Mouse (Mus musculus) gastrocnemius, postnatal 10 days (tissue): ENCODE results near the gene Upf1. TPM values are rescaled to one million over a fixed set of nuclear protein-coding genes. Genes with fewer than 3 reads are reported as not detected.
A peak's percentile ranks its signal among the peaks of the same experiment; 100 is the strongest.

Experiments
- DNase-seq: peaks from one replicate; pipeline ENCODE4 v3.0.0; 2021; ENCODE audit warnings: mixed read lengths
- long read RNA-seq, 2 experiments: library from polyadenylated mRNA; stranded (forward); transcript quantifications; one replicate each; pipeline ENCODE4 v2.0.0; 2021
- total RNA-seq, 2 experiments: library from RNA; stranded (reverse); gene quantifications; 2 replicates each; pipeline ENCODE4 v1.2.3; 2021

Upf1 gene
- 10 to 100 TPM; 34.2 to 37.3 TPM for total RNA-seq
- long read RNA-seq, experiment 1, full-length matches to known transcripts: 70 of 105 reads
- long read RNA-seq, experiment 1, partial matches to known transcripts: 21 of 105 reads
- long read RNA-seq, experiment 1, other reads (novel, unspliced or antisense): 14 of 105 reads
- long read RNA-seq, experiment 2, full-length matches to known transcripts: 67 of 85 reads
- long read RNA-seq, experiment 2, partial matches to known transcripts: 10 of 85 reads
- long read RNA-seq, experiment 2, other reads (novel, unspliced or antisense): 8 of 85 reads

DNA sequence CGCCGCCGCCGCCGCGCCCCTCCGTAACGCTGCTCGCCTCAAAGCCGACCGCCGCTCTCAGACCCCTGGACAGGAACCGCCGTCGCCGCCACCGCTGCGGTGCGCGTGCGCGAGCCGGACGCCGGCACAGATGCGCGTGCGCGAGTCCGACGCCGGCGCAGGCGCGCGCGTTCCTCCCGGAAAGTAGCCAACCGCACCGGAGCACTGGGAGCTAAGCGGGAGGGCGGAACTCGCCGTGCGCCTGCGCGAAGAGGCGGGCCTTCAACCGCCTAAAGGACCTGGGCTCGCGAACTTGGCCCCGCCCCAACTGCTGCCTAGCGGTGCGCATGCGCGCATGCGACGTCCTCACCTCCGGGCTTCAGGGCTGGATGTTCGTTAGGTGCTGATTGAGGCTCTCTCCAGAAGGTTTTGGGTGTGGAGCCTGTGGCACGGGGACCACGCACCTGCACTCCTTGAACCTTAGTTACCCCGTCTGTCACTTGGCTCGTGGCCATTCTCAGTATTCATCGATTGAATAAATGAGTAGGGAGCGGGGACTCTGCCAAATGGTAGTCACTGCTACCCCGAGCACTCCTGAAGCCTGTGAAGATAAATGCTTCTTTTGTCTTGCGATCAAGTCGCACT is at the start of gene Upf1:
Gene Upf1, minus strand, starts transcription at position 85 of the 624 bp plus-strand sequence.
- DNase-seq: peak; percentile 100

DNA sequence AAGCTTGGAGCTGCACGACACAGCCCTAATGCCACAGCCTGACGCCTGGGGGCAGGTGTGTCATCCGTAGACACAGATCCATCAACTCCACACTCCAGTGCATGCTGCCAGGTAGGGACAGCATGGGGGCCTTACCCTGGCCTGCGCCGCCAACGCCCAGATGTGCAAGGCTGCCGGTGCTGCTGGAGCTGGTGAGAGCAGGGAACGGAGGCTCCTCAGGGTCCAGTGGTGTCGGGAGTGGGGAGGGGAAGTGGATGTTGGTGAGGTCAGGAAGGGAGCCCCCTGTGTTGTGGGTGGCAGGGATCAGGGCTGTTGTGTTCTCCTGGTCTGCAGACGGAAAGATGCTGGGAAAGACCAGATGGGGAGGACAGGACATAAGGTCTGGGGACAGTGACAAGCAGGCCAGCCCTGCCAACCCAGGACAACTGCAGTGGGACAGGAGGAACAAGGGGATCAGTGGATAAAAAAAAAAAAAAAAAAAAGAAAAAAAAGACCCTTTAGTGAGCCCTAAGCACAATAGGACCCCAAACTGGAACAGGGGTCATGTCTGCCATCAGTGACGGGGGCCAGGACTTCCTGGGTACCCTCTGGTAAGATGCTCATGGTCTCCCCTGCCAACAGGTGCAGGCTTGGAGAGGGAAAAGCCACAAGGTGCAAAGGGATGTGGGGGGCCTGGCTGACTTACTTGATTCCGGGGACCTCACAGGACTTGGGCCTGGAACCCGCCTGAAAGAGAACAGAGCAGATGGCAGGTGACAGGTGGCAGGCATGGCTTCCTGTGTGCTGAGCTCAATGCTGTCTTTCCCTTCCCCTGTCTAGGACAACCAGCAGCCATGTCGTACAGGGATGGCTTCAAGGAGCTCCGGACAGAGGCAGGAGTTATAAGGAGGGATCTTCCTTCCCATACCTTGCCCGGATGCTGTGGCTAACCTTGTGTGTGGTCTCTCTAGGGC is 44.8 kb upstream of the Upf1 start:
- DNase-seq: no peak

DNA sequence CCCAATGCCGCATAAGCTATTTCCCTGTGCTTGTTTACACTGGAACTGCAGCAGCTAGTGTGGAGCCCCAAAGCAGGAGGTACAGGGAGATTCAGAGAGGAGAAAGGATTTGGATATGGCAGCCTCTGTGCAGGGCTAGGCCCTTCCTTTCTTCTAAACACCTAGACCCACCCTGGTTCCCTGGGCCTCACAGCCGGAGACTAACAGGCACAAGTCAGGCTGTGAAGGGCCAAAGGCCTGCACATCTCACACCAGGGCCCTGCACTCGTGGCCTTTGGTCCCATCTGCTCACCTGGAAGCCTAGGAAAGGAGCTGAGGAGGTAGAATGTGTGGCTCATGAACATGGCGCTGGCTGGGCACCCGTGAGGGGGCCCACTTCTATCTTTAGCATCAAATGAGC is 43.1 kb upstream of the Upf1 start:
- DNase-seq: no peak

DNA sequence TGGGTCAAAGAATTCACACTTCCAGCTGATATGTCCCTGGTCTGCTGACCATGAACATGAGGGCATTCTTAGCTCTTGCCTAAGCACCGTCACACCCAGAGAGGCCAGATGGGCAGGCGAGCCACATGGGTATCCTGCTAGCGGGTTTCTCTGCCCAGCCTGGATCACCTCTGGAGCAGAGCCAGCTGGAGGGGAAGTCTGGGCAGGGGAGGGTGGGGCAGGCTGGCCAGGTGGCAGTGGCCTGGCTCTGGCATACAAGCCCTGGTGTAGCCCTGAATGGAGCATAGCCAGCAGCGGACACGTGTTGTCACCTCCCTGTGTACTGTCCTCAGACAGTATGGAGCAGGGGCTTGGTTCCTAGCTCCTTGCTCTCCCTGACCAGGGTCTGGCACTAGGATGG is 42.6 kb upstream of the Upf1 start:
- DNase-seq: peak; percentile 77

DNA sequence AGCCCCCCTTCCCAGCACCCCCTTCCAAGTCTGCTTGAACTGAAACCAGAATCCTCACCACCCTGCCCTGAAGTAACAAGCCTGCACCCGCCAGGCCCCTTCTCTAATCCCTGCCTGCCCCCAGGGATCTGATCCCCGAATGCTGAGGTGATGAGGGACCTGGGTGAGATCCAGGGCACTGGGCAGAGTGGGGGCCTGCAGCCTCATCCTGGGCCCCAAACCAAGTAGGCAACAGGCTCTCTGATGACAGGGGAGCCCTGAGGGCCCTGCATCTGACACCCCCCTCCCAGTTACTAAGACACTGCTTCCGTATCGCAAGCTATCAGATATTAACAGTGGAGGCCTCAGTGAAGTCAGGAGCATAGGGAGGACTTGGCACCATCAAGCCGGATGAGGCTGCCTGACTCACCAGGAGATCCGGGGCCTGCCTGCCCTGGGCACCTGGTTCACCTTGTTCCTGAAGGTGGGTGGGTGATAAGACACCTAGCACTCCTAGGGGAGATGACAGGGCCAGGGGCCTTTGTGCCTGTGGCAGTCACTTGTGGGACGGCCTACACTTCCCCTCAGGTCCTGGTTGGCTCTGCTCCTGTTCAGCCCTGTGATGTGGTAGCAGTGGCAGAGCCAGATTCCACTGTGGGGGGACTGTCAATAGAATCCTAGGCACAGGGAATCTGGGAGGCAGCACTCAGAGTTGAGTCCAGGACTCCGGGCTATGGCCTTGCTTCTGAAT is 41.4 kb upstream of the Upf1 start:
- DNase-seq: no peak

DNA sequence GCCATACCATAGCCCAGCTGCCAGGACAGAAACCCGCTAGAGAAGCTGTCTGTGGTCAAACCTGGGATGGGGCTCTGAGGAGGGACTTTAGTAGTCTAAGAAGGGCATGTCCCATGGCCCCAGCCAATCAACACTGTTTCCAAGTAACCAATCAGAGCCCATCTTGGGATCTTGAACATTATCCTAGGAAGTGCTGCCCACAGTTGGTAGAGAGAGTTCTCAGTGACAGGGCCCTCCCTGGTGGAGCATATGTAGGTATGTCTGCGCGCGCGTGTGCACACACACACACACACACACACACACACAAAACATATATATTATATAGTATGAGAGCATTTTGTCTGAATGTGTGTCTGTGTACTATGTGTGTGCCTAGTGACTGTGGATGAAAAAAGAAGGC is 40.0 kb upstream of the Upf1 start:
- no peak for DNase-seq

DNA sequence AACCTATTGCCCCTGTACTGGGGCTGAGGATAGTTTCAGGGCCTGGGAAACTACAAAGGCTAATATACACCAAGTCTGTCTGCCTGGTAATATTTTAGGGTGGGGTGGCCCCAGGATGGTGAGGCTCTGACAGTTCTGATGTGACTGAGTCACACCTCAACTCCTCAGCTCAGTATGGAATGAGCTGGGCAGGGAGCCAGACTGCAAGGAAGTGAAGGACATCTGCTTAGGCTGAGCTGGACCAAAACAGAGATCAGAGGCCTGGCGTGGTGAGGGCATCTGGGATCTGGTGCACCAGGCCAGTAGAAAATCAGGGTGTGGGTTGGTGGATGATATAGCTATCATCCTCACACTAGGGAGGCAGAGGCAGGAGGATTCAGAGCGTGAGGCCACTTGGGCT is 36.6 kb upstream of the Upf1 start:
- DNase-seq: no peak

DNA sequence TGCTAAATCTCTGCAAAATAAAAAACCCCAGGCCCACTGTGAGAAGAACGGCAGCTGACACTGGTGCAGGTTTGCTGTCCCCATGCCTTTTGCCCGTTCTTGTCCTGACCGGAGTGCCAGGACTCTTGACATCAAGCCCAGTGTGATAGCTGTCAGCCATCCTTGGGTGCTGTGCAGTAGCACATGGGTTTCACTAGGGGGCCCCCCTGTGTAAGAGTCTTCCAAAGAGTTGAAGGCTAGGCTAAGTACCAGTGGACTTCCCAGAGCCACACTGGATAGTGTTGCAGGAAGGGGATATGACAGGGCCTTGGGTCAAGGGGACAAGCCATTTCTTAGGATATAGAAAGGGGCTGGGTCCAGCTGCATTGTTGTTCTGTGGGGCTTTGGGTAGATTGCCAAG is 30.2 kb upstream of the Upf1 start:
- DNase-seq: peak; percentile 74

DNA sequence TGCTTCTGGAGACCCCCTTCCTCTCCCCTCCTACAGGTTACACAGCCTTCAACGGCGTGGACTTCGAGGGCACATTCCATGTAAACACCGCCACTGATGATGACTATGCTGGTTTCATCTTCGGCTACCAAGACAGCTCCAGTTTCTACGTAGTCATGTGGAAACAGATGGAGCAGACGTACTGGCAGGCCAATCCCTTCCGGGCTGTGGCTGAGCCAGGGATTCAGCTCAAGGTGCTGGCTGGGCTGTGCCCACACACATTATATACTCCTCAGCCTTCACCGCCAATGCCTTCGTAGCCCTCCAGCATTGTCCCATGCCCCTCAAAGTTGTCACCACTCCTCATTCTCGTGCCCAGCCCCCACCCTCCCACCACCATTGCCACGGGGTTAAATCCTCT is 27.0 kb upstream of the Upf1 start:
- no peak for DNase-seq

DNA sequence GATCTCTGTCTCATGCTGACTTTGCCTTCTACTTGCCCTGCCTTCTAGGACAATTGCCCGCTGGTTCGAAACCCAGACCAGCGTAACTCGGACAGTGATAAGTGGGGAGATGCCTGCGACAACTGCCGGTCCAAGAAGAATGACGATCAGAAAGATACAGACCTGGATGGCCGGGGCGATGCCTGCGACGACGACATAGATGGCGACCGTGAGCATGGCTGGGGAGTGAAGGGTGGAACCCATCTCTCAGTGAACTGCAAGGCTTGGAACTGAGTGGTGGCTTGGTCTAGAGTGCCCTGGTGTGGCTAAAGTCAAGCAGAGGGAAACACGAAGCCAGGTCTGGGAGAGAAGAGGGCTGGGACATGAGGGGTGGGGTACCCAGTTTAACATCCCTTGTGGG is 24.0 kb upstream of the Upf1 start:
- no peak for DNase-seq

DNA sequence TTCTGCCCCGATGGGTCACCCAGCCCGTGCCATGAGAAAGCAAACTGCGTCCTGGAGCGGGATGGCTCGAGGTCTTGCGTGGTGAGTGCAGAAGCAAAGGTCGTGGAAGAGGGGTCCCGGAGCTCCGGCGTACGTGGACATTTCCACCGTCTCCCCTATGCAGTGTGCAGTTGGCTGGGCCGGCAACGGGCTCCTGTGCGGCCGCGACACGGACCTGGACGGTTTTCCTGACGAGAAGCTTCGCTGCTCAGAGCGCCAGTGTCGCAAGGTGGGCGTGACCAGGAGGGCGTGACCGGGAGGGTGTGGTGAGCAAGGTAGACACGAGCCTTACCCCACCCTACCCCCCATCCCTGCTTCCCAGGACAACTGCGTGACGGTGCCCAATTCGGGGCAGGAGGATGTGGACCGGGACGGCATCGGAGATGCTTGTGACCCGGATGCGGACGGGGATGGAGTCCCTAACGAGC is 23.2 kb upstream of the Upf1 start:
- DNase-seq: no peak

DNA sequence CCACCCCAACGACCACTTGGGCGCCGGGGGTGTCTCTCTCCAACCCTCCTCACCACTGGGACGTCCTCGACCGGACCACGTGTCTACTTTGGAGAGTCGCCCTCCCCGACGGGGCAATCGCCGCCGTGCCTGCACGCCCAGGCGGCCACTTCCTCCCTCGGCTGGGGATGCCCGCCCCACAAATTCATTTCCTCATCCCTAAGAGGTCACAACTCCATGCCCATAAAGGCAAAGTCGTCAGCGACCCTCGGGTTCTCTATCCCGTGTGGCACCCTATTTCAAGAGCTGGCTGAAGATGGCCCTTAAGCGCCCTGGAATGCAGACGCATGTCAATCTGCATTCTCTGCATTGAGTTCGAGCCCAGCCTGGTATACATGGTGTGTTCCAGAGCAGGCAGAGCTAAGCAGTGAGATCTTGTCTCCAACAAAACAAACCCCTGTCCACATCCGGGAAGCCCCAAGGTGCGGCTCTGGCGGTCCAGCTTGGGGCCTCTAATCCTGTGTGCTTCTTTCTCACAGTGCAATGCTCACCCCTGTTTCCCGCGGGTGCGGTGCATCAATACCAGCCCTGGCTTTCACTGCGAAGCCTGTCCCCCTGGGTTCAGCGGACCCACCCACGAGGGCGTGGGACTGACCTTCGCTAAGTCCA is 22.3 kb upstream of the Upf1 start:
- no peak for DNase-seq

DNA sequence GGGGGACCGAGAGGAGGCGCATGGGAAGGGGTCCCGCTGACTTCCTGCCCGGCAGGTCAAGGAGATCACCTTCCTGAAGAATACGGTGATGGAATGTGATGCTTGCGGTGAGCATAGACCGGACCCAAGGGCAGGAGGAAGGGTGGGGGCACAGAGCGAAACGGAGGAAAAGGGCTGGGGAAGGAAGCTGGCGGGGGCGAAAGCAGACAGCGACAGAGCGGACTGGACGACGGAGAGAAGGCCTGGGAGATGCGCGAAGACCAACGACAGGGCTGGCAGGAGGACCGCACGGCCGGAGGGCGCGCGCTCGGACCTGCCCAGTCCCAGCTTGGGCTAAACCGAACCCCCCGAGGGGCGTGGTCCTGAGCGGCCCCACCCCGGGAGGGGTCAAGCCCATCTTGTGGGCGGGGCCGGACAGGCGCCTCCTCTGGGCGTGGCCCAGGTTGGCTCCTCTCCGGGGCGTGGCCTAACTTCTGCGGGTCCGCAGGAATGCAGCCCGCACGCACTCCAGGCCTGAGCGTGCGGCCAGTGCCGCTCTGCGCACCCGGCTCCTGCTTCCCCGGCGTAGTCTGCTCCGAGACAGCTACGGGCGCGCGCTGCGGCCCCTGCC is 21.3 kb upstream of the Upf1 start:
- DNase-seq: peak; percentile 78

DNA sequence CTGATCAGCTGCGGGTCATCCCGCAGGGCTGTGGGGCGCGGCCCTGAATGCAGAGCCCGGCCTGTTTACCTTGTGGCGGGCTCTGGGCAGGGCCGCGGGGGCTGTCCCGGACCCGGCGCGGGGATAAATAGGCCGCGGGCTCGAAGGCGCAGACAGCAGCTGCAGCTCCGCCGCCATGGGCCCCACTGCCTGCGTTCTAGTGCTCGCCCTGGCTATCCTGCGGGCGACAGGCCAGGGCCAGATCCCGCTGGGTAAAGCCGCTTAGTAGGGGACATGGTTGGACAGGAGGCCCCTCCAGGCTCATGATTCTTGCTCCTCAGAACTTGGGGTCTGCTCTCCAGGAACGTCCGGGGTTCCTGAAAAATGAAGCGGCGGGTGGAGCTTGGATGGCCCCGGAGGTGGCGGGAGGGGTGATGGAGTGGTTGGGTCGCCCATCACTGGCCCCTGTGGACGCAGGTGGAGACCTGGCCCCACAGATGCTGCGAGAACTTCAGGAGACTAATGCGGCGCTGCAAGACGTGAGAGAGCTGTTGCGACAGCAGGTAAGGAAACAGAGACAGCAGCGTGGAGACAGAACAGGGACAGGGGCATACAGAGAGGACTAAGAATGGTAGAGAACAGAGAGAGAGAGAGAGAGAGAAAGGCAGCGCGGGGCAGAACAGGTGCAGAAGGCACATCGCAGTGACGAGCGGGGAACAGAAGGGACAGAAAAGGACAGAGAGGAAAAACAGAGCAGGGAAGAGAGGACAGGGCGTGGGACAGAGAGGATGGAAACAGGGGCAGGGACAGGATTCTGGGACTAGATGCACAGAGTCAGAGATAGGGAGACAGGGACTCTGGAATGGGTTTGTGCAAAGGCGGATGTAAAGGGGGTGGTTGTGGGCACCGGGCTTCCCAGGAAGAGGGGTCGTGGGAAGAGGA is 20.6 kb upstream of the Upf1 start, which contains the start of gene Comp:
Gene Comp, plus strand, starts transcription at position 162 of the 921 bp plus-strand sequence.
- DNase-seq: peak; percentile 49

DNA sequence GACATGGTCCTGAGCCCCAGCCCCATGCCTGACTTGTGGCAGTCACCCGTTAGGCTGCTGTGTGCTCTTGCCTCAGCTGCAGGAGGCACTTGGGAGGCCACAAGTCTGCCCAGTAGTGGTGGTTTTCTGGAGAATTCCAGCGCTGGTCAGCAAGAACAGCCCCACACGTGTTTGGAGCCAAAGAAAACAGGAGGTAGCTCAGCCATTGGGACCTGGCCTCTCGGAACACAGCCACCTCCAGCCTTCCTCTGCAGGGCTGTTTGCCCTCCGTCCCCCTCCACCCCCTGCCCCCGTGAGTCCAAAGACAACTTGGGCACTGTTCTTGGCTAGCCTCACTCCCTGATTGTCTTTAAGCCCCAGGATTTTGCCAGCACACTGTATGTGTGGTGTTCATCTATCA is 18.9 kb upstream of the Upf1 start:
- no peak for DNase-seq

DNA sequence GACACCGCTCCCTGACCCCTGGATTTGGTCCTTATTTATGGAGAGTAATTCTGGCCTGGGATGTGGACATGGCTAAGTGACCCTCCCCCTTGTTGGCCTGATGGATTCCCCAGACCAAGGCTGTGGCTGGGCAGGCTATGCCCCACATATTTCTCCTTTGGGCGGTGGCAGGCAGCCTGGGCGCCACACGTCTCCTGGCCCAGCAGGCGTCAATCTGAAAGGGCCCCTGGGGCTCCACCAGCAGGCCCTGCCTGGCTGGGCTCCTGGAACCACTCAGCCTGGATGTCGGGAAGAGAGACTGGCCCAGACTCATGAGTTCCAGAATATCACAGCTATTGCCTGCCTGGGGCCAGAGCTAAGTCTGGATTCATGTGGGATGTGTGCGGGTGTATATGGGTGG is 17.4 kb upstream of the Upf1 start:
- no peak for DNase-seq

DNA sequence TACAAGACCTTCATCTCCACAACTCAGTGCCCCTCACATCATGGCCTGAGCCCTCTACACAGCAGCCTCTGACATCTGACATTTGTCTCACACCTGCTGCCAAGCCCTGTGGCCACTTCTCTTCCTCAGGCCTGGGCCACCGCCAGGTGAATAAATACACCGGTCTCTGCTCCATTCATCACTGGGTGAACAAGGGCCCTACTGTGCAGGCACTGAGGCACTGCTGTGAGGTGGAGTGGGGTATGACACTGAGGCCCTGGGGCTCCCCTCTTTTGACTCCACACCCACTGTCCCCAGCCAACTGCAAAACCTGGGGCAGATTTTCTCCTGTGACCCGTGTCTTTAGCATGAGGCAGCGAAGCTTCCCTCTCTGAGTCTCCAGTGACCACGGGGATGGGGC is 13.5 kb upstream of the Upf1 start:
- no peak for DNase-seq

DNA sequence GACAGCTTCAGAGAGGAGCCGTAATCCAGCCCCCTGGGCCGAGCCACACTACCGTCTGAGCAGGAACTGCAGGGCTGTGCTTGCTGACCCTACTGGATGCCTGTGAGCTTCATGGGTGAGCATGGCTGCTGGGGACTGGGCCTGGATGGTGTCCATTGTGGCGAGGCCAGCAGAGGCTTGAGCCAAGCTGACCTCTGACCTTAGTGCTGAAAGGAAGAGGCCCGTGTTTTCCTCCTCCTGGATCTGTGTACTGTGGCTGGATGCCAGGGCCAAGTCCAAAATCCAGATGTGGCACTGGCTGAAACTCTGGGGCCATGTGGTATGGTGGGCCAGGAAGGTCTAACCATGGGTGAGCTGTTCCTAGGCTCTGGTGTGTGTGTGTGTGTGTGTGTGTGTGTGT is 11.0 kb upstream of the Upf1 start:
- DNase-seq: no peak

DNA sequence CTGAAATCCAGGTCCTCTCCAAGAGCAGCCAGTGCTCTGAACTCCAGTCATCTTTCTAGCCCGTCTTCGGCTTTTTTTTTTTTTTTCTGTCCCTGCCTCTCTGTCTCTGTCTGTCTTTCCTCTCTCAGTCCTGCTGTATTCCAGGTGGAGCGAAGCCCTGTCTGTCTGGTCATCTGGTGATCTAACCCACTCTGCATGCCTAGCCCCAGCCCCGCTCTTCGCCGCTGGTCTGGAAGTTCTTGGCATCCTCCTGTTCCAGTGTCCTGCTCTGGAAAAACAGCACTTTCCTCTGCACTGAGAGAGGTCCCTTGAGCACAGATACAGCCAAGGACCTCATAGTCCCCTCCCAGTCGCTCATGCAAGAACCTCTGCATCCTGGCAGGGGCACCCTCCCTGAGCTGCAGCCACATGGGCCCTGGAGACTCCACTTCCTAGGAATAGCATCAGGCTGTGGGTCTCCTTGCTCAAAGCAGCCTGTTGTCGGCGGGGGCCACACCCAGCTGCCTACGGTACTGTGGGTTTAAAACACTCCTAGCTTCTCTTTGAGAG is 8.5 kb upstream of the Upf1 start:
- DNase-seq: no peak

DNA sequence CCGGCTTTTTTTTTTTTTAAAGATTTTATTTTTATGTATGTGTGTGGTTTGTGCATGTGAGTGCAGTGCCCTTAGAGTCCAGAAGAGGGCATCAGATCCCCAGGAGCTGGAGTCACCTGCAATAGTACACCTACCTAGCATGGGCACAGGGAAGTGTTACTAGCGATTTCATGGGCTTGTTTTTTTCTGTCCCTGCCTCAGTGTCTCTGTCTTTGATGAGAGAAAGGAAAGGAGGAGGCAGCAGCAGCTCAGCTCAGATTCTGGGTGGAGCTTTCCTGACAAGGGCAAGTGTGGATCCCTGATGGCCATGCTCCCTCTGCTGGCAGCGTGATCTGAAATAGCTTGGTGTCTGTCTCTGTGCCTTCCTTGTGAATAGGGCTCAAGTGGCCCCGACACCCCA is 7.7 kb upstream of the Upf1 start:
- no peak for DNase-seq
